Mouse (Mus musculus) naive thymus-derived CD4-positive, alpha-beta T cell, adult 2 months (primary cell): Measurements from ENCODE around the gene Med4.

Experiments used
- DNase-seq: peaks from one replicate; pipeline ENCODE4 v3.0.0-alpha.2; 2011; ENCODE audit warnings: low read depth

The Med4 gene

GRCm38 (mm10) chr14:73509765-73510423 lies at the start of gene Med4:
TSS of gene Med4 (plus strand) at chr14:73510025.
- DNase-seq = peak; percentile 96

- no peak for DNase-seq
Observed at GRCm38 (mm10) chr14:73460514-73461134, 49.2 kb upstream of the Med4 start.

- no peak for DNase-seq
Observed at GRCm38 (mm10) chr14:73462211-73462610, 47.6 kb upstream of the Med4 start.

- DNase-seq = no peak
Observed at GRCm38 (mm10) chr14:73467697-73468096, 42.1 kb upstream of the Med4 start.

- DNase-seq = no peak
Observed at GRCm38 (mm10) chr14:73469506-73469905, 40.3 kb upstream of the Med4 start.

GRCm38 (mm10) chr14:73470593-73470992 lies 39.2 kb upstream of the Med4 start:
- no peak for DNase-seq

- no peak for DNase-seq
Observed at GRCm38 (mm10) chr14:73472205-73472604, 37.6 kb upstream of the Med4 start.

GRCm38 (mm10) chr14:73473670-73474460 lies 36.0 kb upstream of the Med4 start:
- no peak for DNase-seq

GRCm38 (mm10) chr14:73474636-73475093 lies 35.2 kb upstream of the Med4 start:
- DNase-seq = peak; percentile 71

- no peak for DNase-seq
Observed at GRCm38 (mm10) chr14:73475506-73475905, 34.3 kb upstream of the Med4 start.

- DNase-seq = no peak
Observed at GRCm38 (mm10) chr14:73476361-73476934, 33.4 kb upstream of the Med4 start.

GRCm38 (mm10) chr14:73477077-73477476 lies 32.7 kb upstream of the Med4 start:
- DNase-seq = no peak

GRCm38 (mm10) chr14:73478321-73478720 lies 31.5 kb upstream of the Med4 start:
- no peak for DNase-seq

- no peak for DNase-seq
Observed at GRCm38 (mm10) chr14:73479771-73480170, 30.1 kb upstream of the Med4 start.

- DNase-seq = no peak
Observed at GRCm38 (mm10) chr14:73483516-73484229, 26.2 kb upstream of the Med4 start.

- DNase-seq = no peak
Observed at GRCm38 (mm10) chr14:73484366-73485110, 25.3 kb upstream of the Med4 start.

GRCm38 (mm10) chr14:73486641-73487040 lies 23.2 kb upstream of the Med4 start:
- DNase-seq = no peak

- DNase-seq = no peak
Observed at GRCm38 (mm10) chr14:73493356-73493755, 16.5 kb upstream of the Med4 start.

- no peak for DNase-seq
Observed at GRCm38 (mm10) chr14:73494122-73494521, 15.7 kb upstream of the Med4 start.

GRCm38 (mm10) chr14:73495753-73496152 lies 14.1 kb upstream of the Med4 start:
- DNase-seq = no peak

- no peak for DNase-seq
Observed at GRCm38 (mm10) chr14:73501283-73501682, 8.5 kb upstream of the Med4 start.
